8 mouse cellular contexts compared by ENCODE assay signal in genomic region chr5:125268033-125268765, GRCm38 (mm10).
DNase-seq lines count a peak whose midpoint lies in the region; ATAC-seq and TF ChIP-seq lines count a peak whose summit lies in the region.

No protein-coding gene starts in this region.

- H3K4me1 ChIP-seq in embryonic fibroblast, embryonic 13.5 days (ENCODE audit: control insufficient read depth, insufficient read depth, low read length), result peaks cover 2% of the 10 kb centered on the region; the same call in 1 of the 2 replicates
- peaks cover 23 to 59% of the 10 kb centered on the region in 2 experiments for H3K4me1 ChIP-seq in heart, embryonic 14.5 days (ENCODE audit: control insufficient read depth in 2 of 2, insufficient read depth in 2 of 2, low read length in 2 of 2)
- H3K4me1 ChIP-seq in liver, embryonic 12.5 days, result peaks cover 43% of the 10 kb centered on the region
- peaks cover 26% of the 10 kb centered on the region for H3K4me1 ChIP-seq in stomach, embryonic 16.5 days (ENCODE audit: control insufficient read depth, insufficient read depth, low read length)

- 15% methylated on average over 10 of the region's 10 CpGs for WGBS in heart, embryonic 14.5 days
- WGBS in liver, embryonic 12.5 days (ENCODE audit: insufficient replicate concordance), result 16% methylated on average over 10 of the region's 10 CpGs
- 21% methylated on average over 10 of the region's 10 CpGs for WGBS in stomach, embryonic 16.5 days

- peak overlapping the region; percentile 62 for H3K4me2 ChIP-seq in heart, embryonic 14.5 days (ENCODE audit: low read length)
- H3K4me2 ChIP-seq in liver, embryonic 12.5 days, result peak overlapping the region; percentile 57
- H3K4me2 ChIP-seq in stomach, embryonic 16.5 days (ENCODE audit: low read depth, low read length), result peak overlapping the region; percentile 43; the same call in 1 of the 2 replicates

- no peaks in the 10 kb centered on the region for H3K36me3 ChIP-seq in heart, embryonic 14.5 days (ENCODE audit: control insufficient read depth, insufficient read depth, low read length)
- no peaks in the 10 kb centered on the region for H3K36me3 ChIP-seq in liver, embryonic 12.5 days
- H3K36me3 ChIP-seq in stomach, embryonic 16.5 days (ENCODE audit: control insufficient read depth, insufficient read depth, low read length), result no peaks in the 10 kb centered on the region

- H3K27ac ChIP-seq in embryonic fibroblast, embryonic 13.5 days (ENCODE audit: insufficient read depth, low read length), result peak overlapping the region; percentile 74
- H3K27ac ChIP-seq in heart, embryonic 14.5 days (replicated peaks in 1 of 2; ENCODE audit: control insufficient read depth in 1 of 2, insufficient read depth in 1 of 2, low read depth in 2 of 2, low read length in 2 of 2), result peak overlapping the region in 1 of 2 experiments; percentile 66; a peak in 1 of 4 replicates
- H3K27ac ChIP-seq in liver, embryonic 12.5 days, result no peak overlapping the region
- no peak overlapping the region for H3K27ac ChIP-seq in stomach, embryonic 16.5 days (ENCODE audit: low read length)

- TF ChIP-seq CTCF in embryonic fibroblast, embryonic 13.5 days (IDR thresholded peaks at IDR 0.05; ENCODE audit: borderline replicate concordance, insufficient read depth, low read length), result peak; percentile 46; the same call in 1 of the 2 replicates

- no peak for ATAC-seq in heart, embryonic 14.5 days (ENCODE audit: insufficient number of reproducible peaks, insufficient read depth, low FRiP score, low read depth)
- no peak for ATAC-seq in liver, embryonic 12.5 days
- ATAC-seq in stomach, embryonic 16.5 days (ENCODE audit: insufficient read depth, low FRiP score), result peak; percentile 16; the same call in 1 of the 2 replicates

- peak overlapping the region; percentile 28; the same call in 1 of the 2 replicates for H3K9ac ChIP-seq in heart, embryonic 14.5 days (ENCODE audit: low read length)
- H3K9ac ChIP-seq in liver, embryonic 12.5 days, result no peak overlapping the region
- H3K9ac ChIP-seq in stomach, embryonic 16.5 days (ENCODE audit: low read length), result 0 out of 2 replicates have a peak overlapping the region, but pooled peaks have one; percentile 3

- no peak overlapping the region for H3K4me3 ChIP-seq in embryonic fibroblast, embryonic 13.5 days (ENCODE audit: insufficient read depth, low read length)
- no peak overlapping the region for H3K4me3 ChIP-seq in heart, embryonic 14.5 days (ENCODE audit: control insufficient read depth in 1 of 2, insufficient read depth in 1 of 2, low read depth in 1 of 2, low read length in 2 of 2)
- no peak overlapping the region for H3K4me3 ChIP-seq in liver, embryonic 12.5 days
- no peak overlapping the region for H3K4me3 ChIP-seq in stomach, embryonic 16.5 days (replicated peaks; ENCODE audit: low read length)

- DNase-seq in 3T3-L1 (ENCODE audit: low read depth, low spot score), result peak; percentile 99
- DNase-seq in adrenal gland, postnatal 4 days (ENCODE audit: low spot score in 2 of 2), result peak; percentile 49 to 71
- DNase-seq in kidney, postnatal 10 days, result peak; percentile 87
- DNase-seq in natural killer cell, adult 2 months (ENCODE audit: low spot score in 2 of 2), result peak; percentile 53 to 63

- TF ChIP-seq POLR2A in embryonic fibroblast, embryonic 13.5 days (IDR thresholded peaks at IDR 0.05; ENCODE audit: low read depth, low read length), result peak; percentile 26; the same call in 1 of the 2 replicates

- no peaks in the 10 kb centered on the region for H3K9me3 ChIP-seq in heart, embryonic 14.5 days (ENCODE audit: control insufficient read depth, low read length)
- H3K9me3 ChIP-seq in liver, embryonic 12.5 days (replicated peaks), result no peaks in the 10 kb centered on the region
- no peaks in the 10 kb centered on the region for H3K9me3 ChIP-seq in stomach, embryonic 16.5 days (replicated peaks; ENCODE audit: control insufficient read depth, low read length)

- no peaks in the 10 kb centered on the region for H3K27me3 ChIP-seq in heart, embryonic 14.5 days (ENCODE audit: control insufficient read depth, insufficient read depth, low read length)
- H3K27me3 ChIP-seq in liver, embryonic 12.5 days (replicated peaks), result 0 out of 2 replicates have a peak, but pooled peaks cover 9% of the 10 kb centered on the region
- no peaks in the 10 kb centered on the region for H3K27me3 ChIP-seq in stomach, embryonic 16.5 days (ENCODE audit: control insufficient read depth, insufficient read depth, low read length)
